Mouse (Mus musculus): ENCODE data around the gene Ciz1. TPM values are rescaled to one million over a fixed set of nuclear protein-coding genes. Genes with fewer than 3 reads are reported as not detected.

Ciz1 gene
- 100 to 1,000 TPM in 1 of 2 experiments, 10 to 100 TPM in 1; 87.7 to 101 TPM for total RNA-seq (2021)

DNA sequence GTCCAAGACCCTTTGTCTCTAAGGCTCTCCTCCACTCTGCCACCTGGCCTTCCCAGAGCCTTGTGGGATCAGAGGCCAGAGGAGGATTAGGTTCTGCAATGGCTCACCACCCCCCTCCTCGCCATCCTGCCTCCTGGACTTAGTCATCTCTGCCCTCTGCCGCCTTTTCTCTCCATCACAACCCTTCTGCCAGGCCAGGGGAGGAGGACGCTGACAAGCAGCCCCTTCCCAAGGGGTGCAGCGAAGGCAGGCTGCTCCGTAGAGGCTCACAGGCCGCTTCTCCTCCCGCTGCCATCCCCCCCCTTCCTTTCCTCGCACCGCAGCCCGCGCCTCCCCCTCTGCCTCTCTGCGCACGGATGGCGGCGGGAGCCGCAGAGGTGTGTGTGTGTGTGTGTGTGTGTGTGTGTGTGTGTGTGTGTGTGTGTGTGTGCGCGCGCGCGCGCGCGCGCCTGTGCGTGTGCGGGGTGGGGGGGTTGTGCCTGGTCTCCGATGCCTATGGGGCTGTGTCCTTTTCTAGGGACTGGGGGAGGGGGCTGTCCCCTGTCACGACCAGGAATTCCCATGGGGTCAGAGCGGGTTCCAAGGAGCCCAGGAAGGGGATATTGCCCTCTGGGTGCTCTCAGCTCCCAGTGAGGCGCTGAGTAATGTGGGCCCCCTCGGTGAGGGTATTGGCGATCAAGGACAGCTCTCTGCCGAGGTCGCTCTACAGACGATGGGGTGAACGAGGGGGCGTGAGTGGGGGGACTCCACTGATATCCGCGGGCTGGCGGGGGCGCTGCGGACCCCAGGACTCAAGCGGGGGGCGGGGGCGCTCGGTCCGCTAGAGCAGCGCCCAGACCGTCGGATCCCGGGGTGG lies at the start of gene Ciz1:
Ciz1 (plus strand) TSS at position 177 of the 856 bp plus-strand sequence.
- peak; percentile 60 for DNase-seq
- intact Hi-C loops (cut with DNase I): no loop called here

DNA sequence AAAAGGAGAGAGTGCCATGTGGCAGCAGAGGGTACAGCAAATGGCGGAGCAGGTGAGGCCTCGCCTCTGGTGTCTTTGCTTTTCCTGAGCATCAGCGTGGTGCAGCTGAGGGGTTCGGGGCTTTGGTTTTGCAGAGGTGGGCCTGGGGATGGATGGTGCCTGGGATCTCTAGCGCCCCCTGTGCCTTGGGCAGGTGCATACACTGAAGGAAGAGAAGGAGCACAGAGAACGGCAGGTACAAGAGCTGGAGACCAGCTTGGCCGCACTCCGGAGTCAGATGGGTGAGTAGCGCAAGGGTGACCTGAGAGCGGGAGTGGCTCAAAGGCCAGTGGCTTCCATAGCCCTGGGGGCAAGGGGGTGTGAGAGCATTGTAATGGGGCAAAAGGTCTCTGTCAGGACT lies 49.2 kb upstream of the Ciz1 start:
- DNase-seq: no peak
- intact Hi-C loops (cut with DNase I): no loop called here

DNA sequence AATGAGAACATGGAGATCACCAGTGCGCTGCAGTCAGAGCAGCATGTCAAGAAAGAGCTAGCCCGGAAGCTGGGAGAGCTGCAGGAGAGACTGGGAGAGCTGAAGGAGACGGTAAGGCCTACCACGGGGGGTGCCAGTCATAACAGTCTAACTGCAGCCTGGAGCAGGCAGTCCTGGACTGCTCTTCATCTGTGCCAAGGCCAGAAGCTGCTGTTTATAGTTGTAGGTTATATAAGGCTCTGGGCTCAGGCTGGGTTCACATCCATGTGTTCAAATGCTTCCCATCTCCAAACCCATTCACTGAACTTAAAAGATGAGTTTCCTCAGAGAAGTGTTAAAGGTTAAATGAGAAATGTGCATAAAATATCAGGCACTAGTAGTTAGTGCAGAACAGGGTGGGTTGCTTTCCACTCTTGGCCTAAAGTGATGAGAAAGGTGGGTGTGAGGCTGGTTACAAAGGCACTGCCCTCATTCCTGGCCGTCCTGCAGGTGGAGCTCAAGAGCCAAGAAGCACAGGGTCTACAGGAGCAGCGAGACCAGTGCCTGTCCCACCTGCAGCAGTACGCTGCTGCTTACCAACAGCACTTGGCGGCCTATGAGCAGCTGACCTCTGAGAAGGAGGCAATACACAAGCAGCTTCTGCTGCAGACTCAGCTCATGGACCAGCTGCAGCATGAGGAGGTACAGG lies 47.8 kb upstream of the Ciz1 start:
- intact Hi-C loops (cut with DNase I): no loop called here
- peak; percentile 52 for DNase-seq

DNA sequence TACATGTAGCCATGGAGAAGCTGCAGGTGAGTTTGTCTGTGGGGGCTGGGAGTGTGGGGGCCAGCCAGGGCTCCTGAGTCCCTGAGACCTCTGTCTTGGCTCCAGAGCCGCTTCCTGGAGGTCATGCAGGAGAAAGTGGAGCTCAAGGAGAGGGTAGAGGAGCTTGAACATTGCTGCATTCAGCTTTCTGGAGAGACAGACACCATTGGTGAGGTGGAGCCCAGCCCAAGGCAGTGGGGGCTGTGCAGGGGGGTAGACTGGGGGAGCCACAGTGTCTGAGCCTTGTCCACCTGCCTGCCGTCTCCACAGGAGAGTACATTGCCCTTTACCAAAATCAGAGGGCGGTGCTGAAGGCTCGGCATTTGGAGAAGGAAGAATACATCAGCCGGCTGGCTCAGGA lies 46.5 kb upstream of the Ciz1 start:
- intact Hi-C loops (cut with DNase I): no loop called here
- no peak for DNase-seq

DNA sequence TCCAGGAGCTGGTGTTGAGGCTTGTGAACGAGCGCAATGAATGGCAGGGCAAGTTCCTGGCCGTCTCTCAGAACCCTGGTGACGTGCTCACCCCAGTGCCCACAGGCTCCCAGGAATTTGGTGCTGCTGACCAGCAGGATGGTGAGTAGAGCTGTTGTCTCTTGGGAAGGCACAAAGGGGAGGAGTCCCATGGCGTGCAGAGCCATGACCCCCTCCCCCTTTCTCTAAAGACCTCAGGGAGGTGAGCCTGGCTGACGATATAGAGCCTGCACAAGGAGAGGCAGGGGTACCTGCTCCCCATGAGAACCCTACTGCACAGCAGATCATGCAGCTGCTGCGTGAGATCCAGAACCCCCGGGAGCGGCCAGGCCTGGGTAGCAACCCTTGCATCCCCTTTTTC lies 46.0 kb upstream of the Ciz1 start:
- DNase-seq: no peak
- intact Hi-C loops (cut with DNase I): no loop called here

DNA sequence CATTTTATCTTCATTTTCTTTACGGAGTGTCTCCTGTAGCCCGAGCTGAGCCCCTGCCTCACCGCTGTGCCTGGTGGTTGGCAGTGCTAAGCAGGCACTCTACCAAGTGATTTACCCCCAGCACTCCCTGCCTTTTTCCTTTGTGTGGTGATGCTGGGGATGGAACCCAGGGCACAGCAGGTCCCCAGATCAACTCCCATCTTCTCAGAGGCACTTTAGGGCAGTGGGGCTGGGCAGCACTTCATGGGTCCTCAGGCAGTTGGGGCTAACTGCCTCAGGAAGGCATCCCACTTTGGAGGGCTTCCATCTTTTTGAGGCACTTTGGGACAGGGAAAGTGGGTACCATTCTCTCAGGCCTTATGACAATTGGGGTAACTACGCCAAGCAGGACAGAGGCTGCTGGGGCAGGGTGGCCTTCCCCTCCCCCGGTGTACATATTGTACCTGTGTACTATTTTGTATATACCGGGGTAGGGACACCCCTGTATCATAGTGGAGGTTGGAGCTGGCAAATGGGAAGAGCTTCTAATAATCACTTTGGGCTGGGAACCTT lies 44.8 kb upstream of the Ciz1 start:
- no peak for DNase-seq
- intact Hi-C loops (cut with DNase I): no loop called here

DNA sequence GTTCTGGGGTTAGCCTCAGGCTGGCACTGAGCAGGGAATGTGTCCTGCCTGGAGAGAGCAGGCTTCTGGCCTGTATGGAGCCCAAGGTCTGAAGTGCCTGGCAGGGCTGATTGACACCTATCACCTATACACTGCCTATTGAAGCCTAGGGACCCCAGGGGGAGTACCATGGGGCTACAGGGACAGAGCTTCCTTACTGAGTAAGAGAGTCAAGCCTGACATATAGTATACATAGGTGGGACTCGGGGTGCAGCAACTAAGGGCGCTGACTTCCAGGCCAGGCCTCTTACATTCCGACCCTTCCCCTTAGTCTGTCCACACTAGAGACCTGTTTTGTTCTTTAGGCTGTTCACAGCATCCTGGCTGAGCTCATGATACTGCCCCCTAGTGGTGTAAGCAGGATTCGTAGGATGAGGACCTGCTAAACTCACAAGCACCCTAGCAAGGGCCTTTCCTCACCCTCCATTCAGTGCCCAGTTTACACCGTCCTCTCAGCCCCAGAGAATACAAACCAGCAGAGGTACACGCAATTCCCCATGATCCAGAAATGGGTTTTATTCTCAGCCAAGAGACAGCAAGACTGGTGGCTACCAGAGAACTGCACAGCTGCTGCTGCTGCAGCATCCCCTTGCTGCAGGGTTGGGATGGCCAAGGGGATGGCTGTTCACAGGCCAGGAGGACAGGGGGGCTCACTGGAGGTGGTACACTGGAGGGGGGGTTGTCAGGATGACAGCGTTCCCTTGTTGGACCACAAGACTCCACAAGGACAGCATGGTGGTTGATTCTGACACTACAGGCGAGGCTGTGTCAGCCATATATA lies 44.0 kb upstream of the Ciz1 start:
- DNase-seq: peak; percentile 61
- intact Hi-C loops (cut with DNase I): no loop called here

DNA sequence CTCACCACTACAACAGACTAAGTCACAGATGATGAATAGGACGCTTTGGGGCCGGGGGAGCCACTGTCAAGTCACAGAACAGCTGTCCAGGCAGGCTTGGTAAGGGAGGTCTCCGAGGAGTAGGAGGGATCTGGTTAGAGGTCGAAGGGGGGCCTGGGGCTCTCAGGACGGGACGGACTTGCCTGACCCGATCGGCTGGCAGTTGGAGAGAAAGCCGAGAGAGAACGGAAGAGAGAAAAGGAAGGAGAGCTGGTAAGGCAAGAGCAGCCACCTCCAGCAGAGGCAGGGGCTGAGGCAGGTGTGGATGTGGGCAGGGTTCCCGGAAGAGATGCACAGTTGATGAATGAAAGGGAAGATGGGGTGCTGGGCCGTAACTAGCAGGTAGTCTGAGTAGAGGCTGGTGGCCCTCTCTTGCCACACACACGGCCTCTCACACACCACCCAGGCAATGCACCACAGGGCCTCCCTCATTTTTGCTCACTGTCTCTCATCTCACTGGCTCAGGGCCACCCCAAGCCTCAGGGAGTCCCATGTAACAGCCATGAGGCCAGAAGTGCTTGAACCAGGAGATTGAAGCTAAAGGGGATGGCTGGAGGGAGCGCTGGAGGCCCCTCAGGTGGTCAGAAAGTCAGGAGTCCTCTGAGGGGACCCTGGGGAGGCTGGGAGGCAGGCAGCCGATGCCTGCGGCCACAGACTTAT lies 43.1 kb upstream of the Ciz1 start:
- DNase-seq: no peak
- intact Hi-C loops (cut with DNase I): no loop called here

DNA sequence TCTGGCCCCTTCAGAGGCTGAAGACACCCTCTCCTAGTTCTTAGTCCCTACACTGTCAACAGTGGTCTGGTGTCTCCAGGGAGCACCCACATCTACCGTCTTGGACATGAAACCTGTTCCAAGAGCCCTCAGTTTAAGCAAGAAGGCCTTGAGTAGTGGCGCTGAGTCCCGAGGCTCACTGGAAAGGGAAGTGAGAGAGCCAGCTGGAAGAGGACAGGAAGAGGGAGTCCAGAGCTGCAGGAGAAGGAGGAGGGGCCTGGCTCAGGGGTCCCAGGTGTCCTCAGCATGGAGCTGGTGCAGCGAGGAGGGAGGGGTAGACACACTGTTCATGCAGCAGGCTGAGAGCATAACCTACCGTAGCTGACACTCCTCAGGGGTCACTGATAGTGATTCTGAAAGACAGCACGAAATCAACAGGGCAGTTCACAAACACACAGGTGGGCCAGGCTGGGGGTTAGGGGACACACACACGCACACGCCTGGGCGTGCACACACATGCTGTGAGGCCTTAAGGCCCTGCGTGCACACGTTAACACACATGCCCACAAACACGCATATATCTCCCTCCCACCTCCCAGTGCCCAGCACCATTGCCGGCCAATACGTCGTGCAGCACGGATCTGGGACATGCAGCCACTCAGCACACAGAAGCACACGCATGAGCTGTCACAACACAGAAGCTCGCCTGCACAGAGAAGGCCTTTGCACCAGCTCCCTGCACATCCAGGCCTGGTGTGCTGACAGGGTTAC lies 41.9 kb upstream of the Ciz1 start:
- no peak for DNase-seq
- intact Hi-C loops (cut with DNase I): no loop called here

DNA sequence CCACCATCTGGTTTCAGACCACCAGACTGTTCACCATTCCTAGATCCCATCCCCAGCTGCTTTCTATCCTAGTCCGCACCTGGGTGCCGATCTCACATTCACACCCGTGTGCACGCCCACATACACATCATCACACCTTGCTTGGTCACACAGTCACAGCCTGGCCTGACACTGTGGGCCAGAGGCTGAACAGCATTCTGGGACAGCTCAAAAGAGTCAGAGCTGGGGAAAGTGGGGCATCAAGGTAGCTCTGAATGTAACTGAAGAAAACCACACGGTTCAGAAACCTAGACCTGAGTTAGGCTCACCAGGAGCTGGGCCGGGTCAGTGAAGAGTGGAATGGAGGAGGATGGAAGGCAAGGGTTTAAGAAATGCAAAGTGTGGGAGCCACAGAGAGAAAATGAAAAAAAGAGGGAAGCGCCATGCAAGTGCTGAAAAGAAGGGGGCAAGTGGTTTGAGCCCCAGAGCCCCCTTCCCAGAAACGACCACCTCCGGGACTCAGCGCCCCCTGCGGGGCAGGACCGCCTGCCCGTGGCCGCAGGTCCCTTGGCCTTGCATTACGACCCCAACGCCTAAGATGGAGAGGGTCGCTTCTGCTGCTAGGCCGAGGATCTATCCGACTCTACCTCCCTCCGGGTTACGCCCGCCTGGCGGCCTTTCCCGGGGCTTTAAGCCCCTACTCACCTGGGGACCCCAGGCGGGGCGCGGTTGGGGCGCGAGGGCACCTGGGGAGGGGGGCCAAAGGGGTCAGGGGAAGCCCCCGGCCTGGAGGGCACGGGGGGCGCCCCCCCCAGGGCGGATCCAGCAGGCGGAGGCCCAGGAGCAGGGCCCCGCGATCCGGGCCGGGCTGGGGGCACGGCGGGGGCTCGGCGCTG lies 40.4 kb upstream of the Ciz1 start:
- DNase-seq: no peak
- intact Hi-C loops (cut with DNase I): no loop called here

DNA sequence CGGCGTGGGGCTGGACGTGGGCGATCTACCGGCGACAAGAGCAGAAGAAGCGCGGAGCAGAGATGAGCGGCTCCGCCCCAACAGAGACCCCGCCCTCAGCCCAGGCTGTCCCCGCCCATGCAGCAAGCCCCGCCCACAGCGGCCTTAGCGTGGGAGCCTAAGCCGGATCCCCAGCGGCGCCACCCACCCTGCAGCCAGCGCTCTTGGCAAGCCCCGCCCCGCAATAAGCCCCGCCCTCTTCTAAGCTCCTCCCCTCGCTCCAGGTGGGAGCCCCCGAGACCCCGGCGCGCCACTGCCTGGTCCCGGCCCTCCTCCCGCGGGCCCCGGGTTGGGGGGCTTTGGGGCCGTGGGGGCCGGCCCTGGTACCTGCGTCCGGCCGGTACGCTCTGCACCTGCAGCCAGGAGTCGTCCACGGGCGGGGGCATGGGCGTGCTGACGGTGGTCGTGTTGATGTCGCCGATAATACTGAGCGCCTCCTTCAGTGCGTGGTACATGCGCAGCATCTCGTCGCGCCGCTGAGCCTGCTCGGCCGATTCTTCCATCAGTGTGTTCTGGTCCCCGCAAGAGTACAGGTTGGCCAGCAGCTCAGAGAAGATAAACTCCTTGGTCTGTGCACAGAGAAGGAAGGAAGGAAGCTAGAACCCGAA lies 39.7 kb upstream of the Ciz1 start:
- intact Hi-C loops (cut with DNase I): no loop called here
- peak; percentile 90 for DNase-seq

DNA sequence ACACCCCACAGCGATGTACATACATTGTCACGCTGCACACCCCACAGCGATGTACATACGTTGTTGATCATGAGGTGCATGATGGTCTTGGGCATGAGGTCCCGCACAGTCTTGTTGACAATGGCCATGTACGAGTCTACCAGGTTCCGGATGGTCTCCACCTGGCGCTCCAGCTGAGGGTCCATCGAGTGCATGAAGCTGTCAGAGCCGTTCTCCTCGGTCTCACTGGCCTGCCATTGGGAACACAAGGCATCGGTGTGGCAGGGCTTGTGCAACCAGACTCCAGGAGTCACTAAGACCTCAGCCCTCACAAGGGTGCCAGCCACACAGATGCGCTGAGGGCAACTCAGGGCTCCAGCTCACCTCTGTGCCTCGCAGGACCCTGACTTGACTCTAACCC lies 37.3 kb upstream of the Ciz1 start:
- no peak for DNase-seq
- intact Hi-C loops (cut with DNase I): no loop called here

DNA sequence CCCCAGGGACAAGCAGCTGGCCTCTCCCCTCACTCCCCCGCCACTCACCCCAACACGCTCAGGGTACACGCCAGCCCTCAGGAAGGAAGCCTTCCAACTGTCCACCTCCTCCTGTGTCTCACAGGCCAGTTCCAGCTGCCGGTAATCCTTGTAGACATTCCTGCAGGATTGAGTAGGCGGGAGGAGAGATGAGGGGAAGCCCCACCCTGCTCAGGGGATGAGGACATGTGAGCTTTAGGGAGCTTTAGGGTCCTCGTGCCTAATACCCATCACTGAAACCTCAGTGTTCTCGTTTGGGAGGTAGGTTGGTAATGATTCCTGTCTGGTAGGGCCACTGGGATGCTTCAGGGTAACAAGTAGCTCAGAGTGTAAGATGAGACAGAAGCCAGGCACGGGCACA lies 36.4 kb upstream of the Ciz1 start:
- intact Hi-C loops (cut with DNase I): no loop called here
- no peak for DNase-seq

DNA sequence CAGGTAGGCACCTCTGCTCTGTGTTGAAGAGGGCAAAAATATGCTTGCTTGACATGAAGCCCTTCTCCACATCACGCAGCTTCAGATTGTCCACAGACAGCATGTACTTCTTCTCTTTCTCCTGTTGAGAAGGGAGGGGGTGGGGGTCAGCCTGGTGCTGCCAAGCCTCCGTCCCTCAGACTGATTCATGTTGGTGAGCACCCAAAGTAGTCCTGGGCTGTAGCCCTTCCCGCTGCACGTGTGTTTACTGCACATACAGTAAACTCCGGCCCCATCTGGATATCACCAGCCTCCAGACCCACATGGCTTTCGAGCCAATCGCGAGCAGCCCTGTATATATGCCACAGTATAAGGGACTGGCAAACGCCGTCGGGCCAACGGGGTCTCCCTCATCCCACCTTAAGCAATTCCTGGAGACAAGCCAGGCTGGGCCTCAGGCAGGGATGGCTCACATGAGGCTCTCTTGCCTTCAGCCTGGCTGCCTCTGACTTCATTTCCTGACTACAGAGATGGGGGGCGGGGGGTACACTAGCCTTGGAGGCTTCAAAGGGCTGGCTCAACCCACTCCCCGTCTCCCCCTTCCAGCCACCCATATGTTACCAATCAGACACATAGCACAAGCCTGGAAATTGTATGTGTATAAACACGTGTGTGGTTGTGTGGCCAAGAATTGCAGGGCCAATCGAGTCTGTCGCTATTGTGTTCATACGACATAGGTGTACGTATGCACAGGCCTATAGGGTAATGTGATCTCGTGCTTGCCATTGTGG lies 35.1 kb upstream of the Ciz1 start:
- no peak for DNase-seq
- intact Hi-C loops (cut with DNase I): no loop called here

DNA sequence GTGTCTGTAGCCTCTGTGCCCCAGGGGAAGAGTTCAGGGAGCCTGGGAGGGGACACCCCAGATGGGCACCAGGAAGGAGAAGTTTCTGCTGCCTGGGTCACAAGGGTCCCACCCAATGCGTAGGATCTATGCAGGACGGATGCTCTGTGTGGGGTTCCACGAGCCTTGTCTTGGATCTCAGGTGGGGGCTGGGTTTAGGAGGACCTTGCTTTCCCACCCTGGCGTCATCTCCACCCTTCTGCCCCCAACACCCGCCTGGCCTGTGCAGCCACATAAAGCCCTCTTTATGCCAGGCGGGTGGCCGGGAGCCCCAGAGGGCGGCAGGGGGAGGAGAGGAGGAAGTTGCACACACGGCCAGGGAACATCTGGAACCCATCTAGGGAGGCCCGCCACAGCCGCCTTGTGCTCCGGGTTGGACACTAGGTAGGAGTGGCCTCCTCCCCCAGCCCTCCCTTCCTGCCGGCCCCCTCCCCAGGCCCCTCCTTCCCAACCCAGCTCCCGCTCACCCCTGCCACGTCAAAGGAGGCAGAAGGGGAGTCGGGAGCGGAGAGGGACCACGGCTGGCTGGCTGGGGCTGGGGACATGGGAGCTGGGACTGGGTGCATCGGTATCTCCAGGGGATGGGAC lies 34.2 kb upstream of the Ciz1 start:
- intact Hi-C loops (cut with DNase I): no loop called here
- peak; percentile 32 for DNase-seq

DNA sequence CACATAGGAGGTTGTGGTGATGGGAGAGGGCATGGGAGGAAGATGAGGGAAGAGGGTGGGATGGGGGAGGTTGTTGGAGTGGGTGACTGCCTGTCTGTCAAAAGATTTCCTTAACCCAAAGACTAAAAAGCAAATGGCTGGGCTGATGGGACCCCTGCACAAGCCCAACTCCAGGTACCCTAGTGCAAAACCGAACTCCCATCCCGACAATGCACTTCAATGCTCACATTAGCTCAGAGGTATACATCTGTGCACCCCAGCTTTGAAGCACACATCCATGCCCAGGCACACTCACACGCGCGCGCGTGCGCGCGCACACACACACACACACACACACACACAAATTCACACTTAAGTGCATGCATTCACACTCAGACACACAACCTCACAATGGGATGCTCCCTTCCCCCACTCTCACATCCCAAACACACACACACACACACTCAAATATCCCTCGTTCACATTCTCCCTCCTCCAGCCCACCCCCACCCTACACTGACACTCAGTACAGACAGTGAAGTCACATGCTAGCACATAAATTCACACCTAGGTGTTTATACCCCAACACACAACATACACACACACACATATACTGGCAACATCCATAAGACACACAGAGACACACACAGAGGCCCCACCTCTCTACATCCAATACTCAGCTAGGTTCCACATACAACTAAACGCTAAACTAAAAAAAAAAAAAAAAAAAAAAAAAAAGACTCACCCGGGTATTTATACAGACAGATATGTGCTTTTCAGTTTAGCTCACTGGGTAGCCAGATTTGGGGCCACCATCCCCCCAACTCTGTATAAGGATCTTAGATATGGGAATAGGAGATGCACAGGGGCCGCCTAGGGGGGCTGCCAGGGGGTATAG lies 33.2 kb upstream of the Ciz1 start:
- DNase-seq: no peak
- intact Hi-C loops (cut with DNase I): no loop called here
